ENCODE assay signal across 24 mouse cellular contexts in the genomic region with DNA sequence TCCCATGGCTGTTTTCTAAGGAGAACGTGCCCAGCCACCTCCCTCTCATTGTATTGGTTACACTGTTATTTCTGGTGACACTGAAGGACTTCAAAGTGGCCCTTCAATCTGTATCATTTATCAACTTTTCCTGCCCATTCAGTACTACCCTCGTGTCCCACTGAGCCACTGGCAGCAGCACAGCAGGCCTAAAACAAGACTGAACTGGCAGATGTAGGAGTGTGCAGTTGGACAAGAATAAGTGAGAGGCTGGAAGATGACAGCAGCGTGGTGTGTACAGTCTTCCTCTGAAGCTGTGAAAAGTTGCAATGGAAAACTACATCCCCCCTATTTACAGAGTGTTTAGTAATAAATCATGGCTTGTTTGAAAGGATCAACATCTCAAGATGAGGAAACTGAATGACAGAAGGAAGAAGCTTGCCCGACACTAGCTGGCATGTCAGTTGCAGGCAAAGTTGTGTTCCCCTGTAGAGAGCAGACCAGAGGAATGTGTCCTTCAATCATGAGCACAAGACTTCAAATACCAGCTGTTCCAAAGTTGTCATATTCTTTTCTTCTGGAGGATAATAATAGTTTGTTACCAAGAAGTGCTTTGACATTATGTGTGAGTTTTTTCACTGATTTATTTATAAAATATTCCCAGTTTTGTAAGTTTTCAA.
DNase-seq lines count a peak whose midpoint lies in the region; ATAC-seq lines count a peak whose summit lies in the region.
"Had no signal": no experiment of that assay in that cellular context is flagged by ENCODE, and none has a peak within 500 bp of the region (broad histone marks: within the 10 kb centered on the region; RNA-seq: fewer than 3 reads in every experiment).

No protein-coding gene starts in this region.

- intact Hi-C loops in left cerebral cortex, postnatal 36 days (cut with DNase I), result no loop called here
- intact Hi-C loops in left cerebral cortex, postnatal 10 days (cut with DNase I), result no loop called here

- DNase-seq in frontal cortex, postnatal 25 days (ENCODE audit: low spot score in 2 of 2), result no peak
- DNase-seq in left cerebral cortex, postnatal 36 days (ENCODE audit: low spot score in 2 of 2), result peak; percentile 5 to 8
- DNase-seq in left cerebral cortex, postnatal 10 days (ENCODE audit: extremely low spot score in 1 of 2, low spot score in 2 of 2), result no peak
- DNase-seq in right cerebral cortex, adult 18-20 months, result peak; percentile 20
- no peak for DNase-seq in right cerebral cortex, postnatal 10 days (ENCODE audit: low spot score in 2 of 2)
- DNase-seq in heart, adult 9 months (ENCODE audit: low spot score in 2 of 2), result no peak
- DNase-seq: adrenal gland, postnatal 14 days; cerebellum, adult 18-20 months; cerebellum, postnatal 14 days; forebrain, postnatal 0 days; gastrocnemius, adult 2 months; gastrocnemius, postnatal 36 days; heart, adult 18-20 months; heart, postnatal 4 days; kidney, adult 11 months; kidney, postnatal 14 days; layer of hippocampus, adult 9-11 months; lung, postnatal 36 days; midbrain, embryonic 14.5 days; right cerebral cortex, postnatal 14 days; thymus, postnatal 4 days had no signal

- peak; percentile 97 for ATAC-seq in frontal cortex, adult (ENCODE audit: low TSS enrichment)
- ATAC-seq: CD4-positive, CD25-positive, alpha-beta regulatory T cell, adult 4 months; forebrain, postnatal 0 days; inflammation-experienced regulatory T-cells, adult 6 months had no signal

Comparison
In these comparisons a context has a peak if more than half of its experiments do, and no peak if none do; other contexts are left out.
1. DNase-seq: peak in left cerebral cortex, postnatal 36 days (2 of 2) and right cerebral cortex, adult 18-20 months (single experiment); none in frontal cortex, postnatal 25 days (0 of 2), left cerebral cortex, postnatal 10 days (0 of 2), right cerebral cortex, postnatal 10 days (0 of 2) and heart, adult 9 months (0 of 2).